Mouse (Mus musculus): ENCODE data around the gene Ly6g6d. TPM values are rescaled to one million over a fixed set of nuclear protein-coding genes. Genes with fewer than 3 reads are reported as not detected.
"Not testable (repeated sequence)": the region's sequence is repeated elsewhere in the genome, so short reads cannot be mapped to it uniquely, and the experiment has no call there.

Ly6g6d gene
- polyA plus RNA-seq, 1 experiment from 2014 or later: 0.43 TPM

- Histone ChIP-seq H3K36me3 (ENCODE audit: inconsistent target) (no peaks in the 10 kb centered on the region), H3K79me2 (ENCODE audit: inconsistent target) (no peaks in the 10 kb centered on the region), H3K27ac (no peak overlapping the region), H3K4me3 (ENCODE audit: inconsistent target) (no peak overlapping the region)
- WGBS (ENCODE audit: missing documents): 95% methylated on average over 11 of the region's 11 CpGs
These were observed 38.6 kb downstream of the Ly6g6d start for GRCm38 (mm10) chr17:35039121-35039873.

GRCm38 (mm10) chr17:35034896-35035295 is 43.0 kb downstream of the Ly6g6d start:
- Histone ChIP-seq H3K36me3 (ENCODE audit: inconsistent target) (no peaks in the 10 kb centered on the region), H3K4me3 (ENCODE audit: inconsistent target) (no peak overlapping the region), H3K79me2 (ENCODE audit: inconsistent target) (no peaks in the 10 kb centered on the region), H3K27ac (no peak overlapping the region)
- WGBS (ENCODE audit: missing documents): 72% methylated on average over 6 of the region's 6 CpGs

DNA sequence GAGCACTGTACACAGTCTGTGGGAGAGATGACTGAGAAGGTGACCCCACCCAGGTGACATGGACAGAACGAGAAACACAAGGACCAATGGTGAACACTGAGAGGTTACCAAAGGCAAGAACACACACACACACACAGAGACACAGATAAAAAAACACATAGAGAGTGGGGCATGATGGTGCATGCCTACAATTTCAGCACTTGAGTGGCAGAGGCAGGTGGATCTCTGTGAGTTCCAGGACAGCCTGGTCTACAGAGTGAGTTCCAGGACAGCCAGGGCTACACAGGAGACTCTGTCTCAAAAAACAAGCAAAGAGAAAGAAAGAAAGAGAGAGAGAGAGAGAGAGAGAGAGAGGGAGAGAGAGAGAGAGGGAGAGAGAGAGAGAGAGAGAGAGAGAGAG is 44.2 kb downstream of the Ly6g6d start:
- H3K4me3 ChIP-seq (ENCODE audit: inconsistent target); H3K79me2 ChIP-seq (ENCODE audit: inconsistent target); H3K36me3 ChIP-seq (ENCODE audit: inconsistent target); H3K27ac ChIP-seq: not testable (repeated sequence)
- WGBS (ENCODE audit: missing documents): 89% methylated on average over 1 of the region's 1 CpGs

- H3K79me2 ChIP-seq (ENCODE audit: inconsistent target): no peaks in the 10 kb centered on the region
These were observed 45.5 kb downstream of the Ly6g6d start for GRCm38 (mm10) chr17:35032323-35032870.

DNA sequence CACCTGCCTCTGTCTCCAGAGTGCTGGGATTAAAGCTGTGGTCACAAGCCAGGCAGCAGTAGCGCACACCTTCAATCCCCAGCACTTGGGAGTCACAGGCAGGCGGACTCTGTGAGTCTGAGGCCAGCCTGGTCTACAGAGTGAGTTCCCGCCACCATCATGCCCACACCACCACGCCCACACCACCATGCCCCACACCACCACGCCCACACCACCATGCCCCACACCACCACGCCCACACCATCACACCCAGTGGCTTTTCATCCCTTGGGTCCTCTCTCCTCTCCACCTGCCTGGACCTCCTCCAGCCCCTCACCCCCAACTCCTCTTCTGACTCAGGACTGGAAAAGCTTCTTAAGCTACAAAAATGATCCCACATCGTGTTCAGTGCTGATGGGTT is 46.0 kb downstream of the Ly6g6d start:
- no peaks in the 10 kb centered on the region for H3K36me3 ChIP-seq (ENCODE audit: inconsistent target)
- no peaks in the 10 kb centered on the region for H3K79me2 ChIP-seq (ENCODE audit: inconsistent target)
- no peak overlapping the region for H3K4me3 ChIP-seq (ENCODE audit: inconsistent target)
- H3K27ac ChIP-seq: no peak overlapping the region
- WGBS (ENCODE audit: missing documents): 87% methylated on average over 7 of the region's 7 CpGs

More at GRCm38 (mm10) chr17:35032323-35032870, 45.5 kb downstream of the Ly6g6d start:
- WGBS (ENCODE audit: missing documents): 76% methylated on average over 8 of the region's 8 CpGs
- no peak overlapping the region for H3K4me3 ChIP-seq (ENCODE audit: inconsistent target)
- H3K36me3 ChIP-seq (ENCODE audit: inconsistent target): no peaks in the 10 kb centered on the region
- no peak overlapping the region for H3K27ac ChIP-seq

DNA sequence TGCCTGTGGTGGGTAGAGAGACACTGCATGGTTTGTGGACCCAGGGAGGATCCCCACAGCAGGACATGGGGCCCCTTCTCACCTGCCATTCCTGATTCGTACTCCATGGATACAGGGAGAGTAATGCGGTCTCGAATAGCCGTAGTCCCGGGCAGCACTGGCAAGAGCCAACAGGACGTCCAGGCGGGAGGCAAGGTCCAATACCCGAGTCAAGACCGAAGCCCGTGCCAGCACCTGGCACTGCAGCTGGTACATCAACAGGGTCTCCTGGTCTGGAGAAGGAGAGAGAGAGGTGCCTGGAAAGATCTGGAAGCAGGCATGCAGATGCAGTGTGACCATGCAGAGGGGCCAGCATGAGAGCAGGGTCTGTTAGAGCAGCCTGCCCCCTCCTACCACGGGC is 46.6 kb downstream of the Ly6g6d start:
- 95% methylated on average over 11 of the region's 11 CpGs for WGBS (ENCODE audit: missing documents)
- Histone ChIP-seq H3K79me2 (ENCODE audit: inconsistent target) (no peaks in the 10 kb centered on the region), H3K4me3 (ENCODE audit: inconsistent target) (no peak overlapping the region), H3K36me3 (ENCODE audit: inconsistent target) (no peaks in the 10 kb centered on the region), H3K27ac (no peak overlapping the region)

DNA sequence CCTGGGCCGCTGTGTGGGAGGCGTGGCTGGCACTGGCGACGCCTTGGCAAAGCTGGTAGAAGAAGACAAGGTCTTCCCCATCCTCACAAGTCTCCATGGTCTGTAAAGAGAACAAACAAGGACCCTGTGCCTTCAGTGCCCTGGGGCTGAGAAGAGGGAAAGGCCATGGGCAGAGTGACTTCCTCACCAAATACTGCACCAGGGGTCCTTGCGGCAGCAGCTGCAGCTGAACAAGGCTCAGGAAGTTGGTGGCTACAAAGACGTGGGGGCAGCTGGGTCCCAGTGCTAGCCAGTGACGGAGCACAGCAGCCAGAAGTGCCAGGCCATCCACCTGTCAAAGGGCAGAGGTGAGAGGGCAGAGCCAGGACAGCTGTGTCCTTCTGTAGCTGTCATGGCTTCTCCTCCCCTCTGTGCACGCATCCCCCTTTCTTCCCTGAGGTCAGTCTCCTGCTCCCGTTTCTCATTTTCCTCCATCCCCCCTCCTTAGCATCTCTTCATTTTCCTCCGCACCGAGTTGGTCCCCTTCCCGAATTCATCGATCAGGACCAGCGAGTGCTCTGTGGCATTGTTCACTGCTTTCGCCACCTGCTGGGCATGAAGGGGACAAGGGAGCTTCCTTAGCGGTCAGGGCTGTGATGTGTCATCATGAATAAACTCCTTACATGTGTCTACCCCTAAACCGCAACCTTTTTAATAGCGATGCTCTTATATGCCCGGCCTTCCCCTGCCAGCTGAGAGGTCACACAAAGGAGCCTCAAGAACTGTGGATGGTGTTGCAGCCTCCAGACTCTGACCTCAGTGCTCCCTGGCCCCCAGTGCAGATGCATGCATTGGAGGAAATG is 48.0 kb downstream of the Ly6g6d start:
- Histone ChIP-seq H3K27ac (no peak overlapping the region), H3K36me3 (ENCODE audit: inconsistent target) (no peaks in the 10 kb centered on the region), H3K4me3 (ENCODE audit: inconsistent target) (no peak overlapping the region), H3K79me2 (ENCODE audit: inconsistent target) (no peaks in the 10 kb centered on the region)
- 29% methylated on average over 19 of the region's 19 CpGs for whole genome bisulfite sequencing (ENCODE audit: missing documents)

DNA sequence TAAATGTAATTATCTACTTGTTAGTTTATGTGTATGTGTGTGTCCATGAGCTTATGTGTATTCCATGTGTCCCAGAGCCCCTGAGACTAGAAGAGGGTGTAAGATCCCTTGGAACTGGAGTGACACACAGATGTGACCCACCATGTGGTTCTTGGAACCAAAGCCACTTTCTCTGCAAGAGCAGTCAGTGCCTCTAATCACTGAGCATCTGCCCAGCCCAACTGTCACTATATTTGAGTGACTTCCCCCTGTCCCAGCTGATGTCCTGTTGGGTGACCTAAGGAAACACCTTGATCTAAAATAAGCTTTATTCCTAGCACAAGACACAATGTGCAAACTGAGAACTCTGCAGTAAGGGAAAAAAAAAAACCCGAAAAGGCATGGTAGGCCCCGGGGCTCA is 49.5 kb downstream of the Ly6g6d start:
- WGBS (ENCODE audit: missing documents): 61% methylated on average over 2 of the region's 2 CpGs
- Histone ChIP-seq H3K36me3 (ENCODE audit: inconsistent target) (no peaks in the 10 kb centered on the region), H3K79me2 (ENCODE audit: inconsistent target) (no peaks in the 10 kb centered on the region), H3K27ac (no peak overlapping the region), H3K4me3 (ENCODE audit: inconsistent target) (no peak overlapping the region)

- Histone ChIP-seq H3K79me2 (ENCODE audit: inconsistent target) (no peaks in the 10 kb centered on the region), H3K36me3 (ENCODE audit: inconsistent target) (no peaks in the 10 kb centered on the region), H3K4me3 (ENCODE audit: inconsistent target) (no peak within 1 kb of the TSS), H3K27ac (no peak within 1 kb of the TSS)
- 66% methylated on average over 13 of the region's 13 CpGs for WGBS (ENCODE audit: missing documents)
These were observed 50.4 kb downstream of the Ly6g6d start, which contains the start of gene Sapcd1 for GRCm38 (mm10) chr17:35027277-35028068. Gene Sapcd1 (minus strand): TSS chr17:35028016.

DNA sequence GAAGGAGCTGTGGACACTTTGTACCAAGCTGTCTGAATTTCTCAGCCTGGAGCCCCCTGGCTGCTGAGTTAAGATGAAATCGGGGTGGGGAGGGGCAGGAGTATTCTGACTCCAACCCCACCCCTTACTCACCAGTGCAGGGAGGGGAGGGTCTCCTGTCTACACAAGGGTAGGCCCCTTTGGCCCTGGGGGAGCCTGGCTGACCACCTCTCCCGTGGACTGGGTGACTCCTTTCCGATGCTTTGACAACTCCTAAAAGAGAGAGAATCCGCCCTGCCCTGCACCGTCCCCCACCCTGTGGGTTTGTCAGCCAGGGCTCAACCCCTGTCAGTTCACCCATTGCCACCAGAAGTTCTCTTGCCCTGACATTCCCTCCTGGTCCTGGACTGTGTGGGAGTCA is 51.7 kb downstream of the Ly6g6d start:
- H3K79me2 ChIP-seq (ENCODE audit: inconsistent target): no peaks in the 10 kb centered on the region
- WGBS (ENCODE audit: missing documents): 97% methylated on average over 5 of the region's 5 CpGs
- H3K27ac ChIP-seq: no peak overlapping the region
- H3K4me3 ChIP-seq (ENCODE audit: inconsistent target): no peak overlapping the region
- no peaks in the 10 kb centered on the region for H3K36me3 ChIP-seq (ENCODE audit: inconsistent target)

DNA sequence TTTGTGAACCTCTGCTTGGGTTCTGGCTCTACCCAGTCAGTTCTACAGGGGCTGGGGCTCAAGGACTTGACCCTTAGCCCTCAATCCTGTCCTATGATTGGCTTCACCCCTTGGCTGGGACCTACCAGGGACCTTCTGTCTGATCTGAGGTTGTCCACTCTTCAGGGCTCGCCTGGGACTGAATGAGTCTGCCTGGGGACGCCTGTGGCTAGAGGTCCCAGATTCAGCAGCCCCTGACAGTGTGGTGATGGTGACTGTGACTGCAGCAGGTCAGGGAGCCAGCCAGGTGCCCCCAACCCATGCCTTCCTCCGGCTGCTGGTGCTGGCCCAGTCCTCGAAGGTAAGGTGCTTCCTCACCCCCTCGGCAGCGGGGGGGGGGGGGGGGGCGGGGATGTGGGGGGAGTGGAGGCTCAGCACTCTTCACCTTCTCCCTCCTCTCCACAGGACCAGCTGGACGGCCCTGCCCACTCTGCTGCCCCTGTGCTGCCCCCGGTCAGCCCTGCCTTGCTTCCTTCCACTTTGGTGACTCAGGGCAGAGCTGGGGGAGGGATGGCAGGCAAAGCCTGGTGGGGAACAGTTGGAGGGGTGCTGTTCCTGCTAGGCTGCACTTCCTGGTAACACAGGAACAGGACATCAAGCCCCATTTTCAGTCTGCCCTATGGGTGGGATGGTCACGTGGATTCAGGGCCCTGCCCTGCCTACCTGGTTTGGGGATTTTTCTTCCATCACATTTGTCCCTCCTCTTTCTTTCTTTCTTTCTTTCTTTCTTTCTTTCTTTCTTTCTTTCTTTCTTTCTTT is 53.0 kb downstream of the Ly6g6d start:
- Histone ChIP-seq H3K36me3 (ENCODE audit: inconsistent target) (no peaks in the 10 kb centered on the region), H3K27ac (0 out of 2 replicates have a peak overlapping the region, but pooled peaks have one; percentile 1), H3K4me3 (ENCODE audit: inconsistent target) (no peak overlapping the region), H3K79me2 (ENCODE audit: inconsistent target) (no peaks in the 10 kb centered on the region)
- 26% methylated on average over 9 of the region's 10 CpGs for WGBS (ENCODE audit: missing documents)

GRCm38 (mm10) chr17:35024261-35024660 is 53.6 kb downstream of the Ly6g6d start:
- no peaks in the 10 kb centered on the region for H3K36me3 ChIP-seq (ENCODE audit: inconsistent target)
- H3K4me3 ChIP-seq (ENCODE audit: inconsistent target): no peak overlapping the region
- H3K27ac ChIP-seq: 0 out of 2 replicates have a peak overlapping the region, but pooled peaks have one; percentile 7
- 68% methylated on average over 11 of the region's 13 CpGs for WGBS (ENCODE audit: missing documents)
- H3K79me2 ChIP-seq (ENCODE audit: inconsistent target): no peaks in the 10 kb centered on the region

DNA sequence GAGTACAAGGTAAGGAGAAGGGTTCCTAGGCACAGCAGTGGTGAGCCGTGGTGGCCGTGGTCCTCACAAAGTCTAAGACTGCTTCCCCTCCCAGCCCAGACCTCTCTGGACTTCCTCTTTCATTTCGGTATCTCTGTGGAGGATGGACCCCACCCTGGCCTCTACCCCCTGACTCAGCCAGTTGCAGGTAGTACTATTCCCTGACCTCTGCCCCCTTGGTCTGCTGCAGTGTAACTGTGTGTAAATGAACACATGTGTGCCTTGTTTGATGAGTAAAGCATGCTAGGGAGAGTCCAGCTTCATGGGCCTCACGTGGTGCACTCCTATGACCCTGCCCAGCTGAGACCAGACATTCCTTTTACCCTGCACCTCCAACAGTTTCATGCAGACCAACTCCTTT is 54.1 kb downstream of the Ly6g6d start:
- 14% methylated on average over 4 of the region's 4 CpGs for WGBS (ENCODE audit: missing documents)
- 0 out of 2 replicates have a peak overlapping the region, but pooled peaks have one; percentile 7 for H3K27ac ChIP-seq

More for the DNA sequence above, 54.1 kb downstream of the Ly6g6d start:
- H3K79me2 ChIP-seq (ENCODE audit: inconsistent target): no peaks in the 10 kb centered on the region
- no peaks in the 10 kb centered on the region for H3K36me3 ChIP-seq (ENCODE audit: inconsistent target)
- no peak overlapping the region for H3K4me3 ChIP-seq (ENCODE audit: inconsistent target)
